Comparison of ENCODE assay signal across 13 mouse cellular contexts in genomic region chr14:32536763-32537162, GRCm38 (mm10). TPM values are rescaled to one million over a fixed set of nuclear protein-coding genes. Genes with fewer than 3 reads are reported as not detected.
DNase-seq lines count a peak whose midpoint lies in the region; ATAC-seq and TF ChIP-seq lines count a peak whose summit lies in the region.
"Had no signal": no experiment of that assay in that cellular context is flagged by ENCODE, and none has a peak within 500 bp of the region (broad histone marks: within the 10 kb centered on the region; RNA-seq: fewer than 3 reads in every experiment).

No protein-coding gene starts in this region.

- no peak for TF ChIP-seq POLR2A in brain, embryonic 14.5 days (IDR thresholded peaks at IDR 0.05; ENCODE audit: borderline replicate concordance, extremely low read depth, insufficient read depth, insufficient read length, poor library complexity, severe bottlenecking)

- peaks cover 18% of the 10 kb centered on the region for H3K4me1 ChIP-seq in limb, embryonic 15.5 days

- no peaks in the 10 kb centered on the region for H3K9me3 ChIP-seq in limb, embryonic 15.5 days
- H3K9me3 ChIP-seq: hindbrain, embryonic 10.5 days; kidney, embryonic 15.5 days had no signal

- peak overlapping the region; percentile 69 for H3K27ac ChIP-seq in limb, embryonic 15.5 days
- H3K27ac ChIP-seq: hindbrain, embryonic 10.5 days; kidney, embryonic 15.5 days had no signal

- no peaks in the 10 kb centered on the region for H3K27me3 ChIP-seq in limb, embryonic 15.5 days
- H3K27me3 ChIP-seq: kidney, embryonic 15.5 days had no signal

- H3K36me3 ChIP-seq in limb, embryonic 15.5 days, result peaks cover 14% of the 10 kb centered on the region

- H3K9ac ChIP-seq in limb, embryonic 15.5 days, result no peak overlapping the region
- H3K9ac ChIP-seq: kidney, embryonic 15.5 days had no signal

- TF ChIP-seq CTCF in brain, embryonic 14.5 days (IDR thresholded peaks at IDR 0.05; ENCODE audit: borderline replicate concordance, extremely low read depth, insufficient read depth, insufficient read length), result no peak

- H3K4me2 ChIP-seq in limb, embryonic 15.5 days, result no peak overlapping the region
- H3K4me2 ChIP-seq: kidney, embryonic 15.5 days; liver, embryonic 11.5 days had no signal

- DNase-seq in frontal cortex, postnatal 10 days (ENCODE audit: low spot score in 2 of 2), result no peak
- peak; percentile 63 to 80 for DNase-seq in left cerebral cortex, postnatal 14 days (ENCODE audit: low spot score in 2 of 2)
- no peak for DNase-seq in left cerebral cortex, adult 8-10 months (ENCODE audit: low spot score in 2 of 2)
- peak; percentile 56 for DNase-seq in brain, embryonic 14.5 days (ENCODE audit: low read depth)
- DNase-seq in cerebellum, adult 11-12 months, result no peak
- DNase-seq: cerebellum, adult 18-20 months; lung, postnatal 10 days; thymus, adult 18-20 months had no signal

- no peak overlapping the region for H3K4me3 ChIP-seq in limb, embryonic 15.5 days
- H3K4me3 ChIP-seq: hindbrain, embryonic 10.5 days; kidney, embryonic 15.5 days had no signal

- WGBS in limb, embryonic 15.5 days, result 30% methylated on average over 9 of the region's 9 CpGs

- ATAC-seq in frontal cortex, adult (ENCODE audit: low TSS enrichment), result peak; percentile 70
- peak; percentile 67; the same call in 1 of the 2 replicates for ATAC-seq in limb, embryonic 15.5 days (ENCODE audit: insufficient number of reproducible peaks, low FRiP score, low TSS enrichment, low read depth)

- intact Hi-C loops in left cerebral cortex, postnatal 14 days (cut with DNase I), result no loop called here

RNA-seq across cellular contexts. Expression of gene Ercc6, which starts 23.4 kb away (rescaled TPM):
- 10 to 100 TPM; 17.6 to 22.6 TPM for total RNA-seq in left cerebral cortex, postnatal 14 days (2021)
- 10 to 100 TPM; 18.4 to 20.7 (median 19.3) TPM for total RNA-seq in left cerebral cortex, adult 8-10 months (2022)
- 15.1 and 15.9 TPM in 2 replicates for polyA plus RNA-seq in brain, embryonic 14.5 days (2012; rRNA removed)
- polyA plus RNA-seq in limb, embryonic 15.5 days (2015; fragmentation: Nextera tagmentation; extraction: Ambion mirVana), result 19.0 and 20.1 TPM in 2 replicates

Comparison
In these comparisons a context has a peak if more than half of its experiments do, and no peak if none do; other contexts are left out.
1. DNase-seq: peak in left cerebral cortex, postnatal 14 days (2 of 2) and brain, embryonic 14.5 days (single experiment); none in frontal cortex, postnatal 10 days (0 of 2), left cerebral cortex, adult 8-10 months (0 of 2) and cerebellum, adult 11-12 months (single experiment).